Mouse (Mus musculus) embryonic fibroblast, embryonic 13.5 days (primary cell): ENCODE measurements around the gene Cbr1. TPM values are rescaled to one million over a fixed set of nuclear protein-coding genes. Genes with fewer than 3 reads are reported as not detected.

Experiments used
- H3K27ac ChIP-seq: 2 replicates; pipeline ENCODE4 v1.5.1; 2012; ENCODE audit warnings: low read length, control low read depth, inconsistent platforms; ENCODE audit not compliant: insufficient read depth
- H3K4me1 ChIP-seq: 2 replicates; pipeline ENCODE4 v1.6.1; 2011; ENCODE audit warnings: low read length; ENCODE audit not compliant: control insufficient read depth, insufficient read depth
- H3K4me3 ChIP-seq: 2 replicates; pipeline ENCODE4 v1.5.1; 2011; ENCODE audit warnings: mild to moderate bottlenecking, control low read depth, low read length; ENCODE audit not compliant: insufficient read depth
- CTCF ChIP-seq: IDR thresholded peaks from 2 replicates; pipeline ENCODE4 v1.5.1; 2011; ENCODE audit warnings: mild to moderate bottlenecking, control low read depth, low read length, moderate library complexity, borderline replicate concordance; ENCODE audit not compliant: insufficient read depth
- POLR2A ChIP-seq: IDR thresholded peaks from 2 replicates; pipeline ENCODE4 v1.6.1; 2011; ENCODE audit warnings: low read depth, mild to moderate bottlenecking, control low read depth, low read length, moderate library complexity
- polyA plus RNA-seq: library from polyadenylated mRNA; stranded (reverse); fragments of >200 nt; gene quantifications from 2 replicates; pipeline ENCODE4 v1.2.4, GENCODE M21; 2011; ENCODE audit warnings: low read depth; ENCODE audit not compliant: missing spikeins, insufficient read length

Gene Cbr1
- polyA plus RNA-seq = 30.0 and 34.3 TPM in 2 replicates

DNA sequence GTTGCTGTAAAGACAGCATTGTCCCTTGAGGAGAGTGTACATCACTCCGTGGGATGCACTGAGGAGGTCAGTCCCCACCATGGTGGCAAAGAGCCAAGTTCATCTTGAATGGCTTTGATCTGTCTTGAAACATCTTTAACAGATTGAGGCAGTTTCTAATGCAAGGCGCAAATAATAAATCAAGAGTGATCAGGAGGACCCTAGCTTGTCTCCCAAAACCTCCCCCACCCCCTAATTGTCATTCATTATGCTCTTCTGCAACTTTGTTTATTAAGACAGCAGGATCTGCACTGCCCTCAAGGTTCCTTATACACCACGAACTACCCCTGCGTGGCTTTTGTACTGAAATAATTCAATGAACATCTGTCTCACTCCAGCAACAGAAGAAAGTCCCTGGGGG, at the start of gene Cbr1:
TSS of gene Cbr1 (plus strand) at position 301 of the 400 bp plus-strand sequence.
- Histone ChIP-seq H3K4me1 (0 out of 2 replicates have a peak, but pooled peaks cover 5% of the 10 kb centered on the region), H3K4me3 (no peak within 1 kb of the TSS), H3K27ac (no peak within 1 kb of the TSS)
- no peak for TF ChIP-seq CTCF
- no peak for TF ChIP-seq POLR2A

DNA sequence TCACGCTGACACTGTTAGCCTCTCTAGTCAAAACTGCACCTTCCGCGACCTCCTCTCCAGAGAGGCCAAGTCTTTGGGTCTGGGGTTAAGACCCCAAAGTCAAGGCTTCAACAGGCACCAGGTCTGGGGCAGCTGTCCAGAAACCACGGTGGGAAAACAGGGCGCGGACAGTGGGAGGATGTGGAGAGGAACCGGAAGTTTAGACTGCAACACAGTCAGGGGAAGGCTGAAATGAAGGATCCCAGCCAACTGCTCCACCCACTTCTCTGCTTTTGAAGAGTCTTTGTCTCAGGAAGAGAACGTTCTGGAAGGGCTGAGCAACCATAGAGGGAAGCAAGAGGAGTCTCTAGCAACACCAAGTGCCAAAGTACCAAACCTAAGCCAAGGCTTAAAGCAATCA, 48.0 kb upstream of the Cbr1 start:
- no peak for TF ChIP-seq POLR2A
- TF ChIP-seq CTCF = no peak
- no peaks in the 10 kb centered on the region for H3K4me1 ChIP-seq
- no peak overlapping the region for H3K27ac ChIP-seq
- no peak overlapping the region for H3K4me3 ChIP-seq

DNA sequence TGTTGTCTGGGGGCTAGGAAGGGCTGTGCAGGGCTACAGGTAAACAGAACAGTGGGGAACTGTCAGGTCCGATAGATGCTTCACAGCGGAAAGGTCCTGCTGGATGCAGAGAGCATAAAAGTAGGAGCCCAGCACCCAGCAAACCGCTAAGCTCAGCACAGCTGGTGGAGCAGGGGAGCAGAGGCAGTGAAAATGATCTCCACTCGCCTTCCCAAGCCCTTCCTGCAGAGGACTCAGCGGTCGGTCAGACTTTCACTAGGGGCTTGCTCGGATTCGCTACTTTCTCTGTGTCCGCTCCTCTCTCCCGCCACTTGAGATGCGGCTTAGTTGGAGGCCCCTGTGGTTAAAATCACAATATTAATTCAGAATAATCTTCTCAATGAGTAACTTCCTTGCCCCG, 47.2 kb upstream of the Cbr1 start:
- Histone ChIP-seq H3K4me3 (no peak overlapping the region), H3K27ac (no peak overlapping the region), H3K4me1 (no peaks in the 10 kb centered on the region)
- TF ChIP-seq CTCF (no peak), POLR2A (no peak)

DNA sequence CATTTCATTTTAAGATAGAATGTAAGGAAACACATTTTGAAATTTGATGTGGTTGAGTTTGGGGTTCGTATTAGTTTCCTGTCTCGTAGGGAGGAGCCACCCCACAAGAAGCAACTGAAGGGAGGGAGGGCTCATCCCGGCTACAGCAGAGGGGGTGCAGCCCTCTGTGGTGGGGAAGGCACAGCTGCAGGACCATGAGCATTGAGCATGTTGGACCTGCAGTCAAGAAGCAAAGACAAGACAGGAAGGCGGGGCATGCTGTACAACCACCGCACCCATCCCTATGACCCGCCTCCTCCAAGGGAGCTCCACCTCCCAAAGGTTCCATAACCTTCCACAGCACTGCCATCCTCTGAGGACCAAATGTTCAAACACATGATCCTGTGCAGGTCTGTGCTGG, 33.3 kb upstream of the Cbr1 start:
- H3K4me3 ChIP-seq = no peak overlapping the region
- H3K4me1 ChIP-seq = no peaks in the 10 kb centered on the region; the same call in 1 of the 2 replicates
- TF ChIP-seq CTCF = no peak
- TF ChIP-seq POLR2A = no peak
- no peak overlapping the region for H3K27ac ChIP-seq

DNA sequence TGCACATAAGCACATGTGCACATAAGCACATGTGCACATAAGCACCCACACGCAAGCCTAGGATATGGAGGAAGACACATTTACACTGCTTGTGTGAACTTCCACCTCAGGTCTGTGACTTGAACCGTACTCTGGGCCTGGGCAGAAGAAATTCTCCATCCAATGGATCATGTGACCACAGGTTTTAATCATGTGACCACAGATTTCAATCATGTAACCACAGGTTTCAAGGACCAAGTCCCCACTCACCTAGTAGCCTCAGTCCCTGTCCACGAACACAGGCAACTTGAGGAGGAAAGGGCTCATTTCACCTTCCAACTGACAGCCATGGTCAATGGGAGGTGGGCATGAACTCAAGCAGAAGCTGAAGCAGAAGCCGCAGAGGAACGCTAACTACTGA, 32.2 kb upstream of the Cbr1 start:
- Histone ChIP-seq H3K4me3 (no peak overlapping the region), H3K4me1 (no peaks in the 10 kb centered on the region; the same call in 1 of the 2 replicates), H3K27ac (no peak overlapping the region)
- TF ChIP-seq POLR2A (no peak), CTCF (no peak)

DNA sequence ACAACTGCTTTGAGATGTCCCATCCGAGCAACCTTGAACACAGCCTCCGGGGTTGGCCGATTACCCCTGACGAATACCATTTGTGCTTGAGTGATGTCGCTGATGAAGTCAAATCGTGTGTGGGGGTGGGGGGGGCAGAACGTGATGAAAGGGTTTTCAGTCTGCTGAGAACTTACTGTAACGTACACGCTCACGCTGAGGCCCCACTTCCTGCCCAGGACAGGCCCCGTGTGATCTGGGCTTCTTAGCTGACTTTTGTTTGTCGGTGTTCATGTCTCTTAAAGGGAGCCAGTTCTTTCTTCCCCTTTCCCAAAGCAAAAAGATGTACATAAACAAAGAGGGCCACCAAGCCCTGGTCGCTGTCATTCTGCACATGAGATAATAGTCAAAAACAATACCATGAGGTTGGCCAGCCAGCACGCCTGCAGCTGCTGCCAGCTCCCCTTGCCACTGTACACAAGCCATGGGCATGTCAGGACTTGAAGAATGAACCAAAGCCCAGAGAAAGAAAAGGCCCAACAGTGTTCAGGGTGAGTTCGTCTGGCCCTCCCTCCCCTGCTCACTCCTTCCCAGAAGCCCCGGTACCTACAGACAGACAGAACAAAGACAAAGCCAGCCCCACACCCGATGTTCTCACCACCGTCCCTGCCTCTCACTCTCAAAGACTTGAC, 31.0 kb upstream of the Cbr1 start:
- Histone ChIP-seq H3K4me1 (no peaks in the 10 kb centered on the region; the same call in 1 of the 2 replicates), H3K27ac (no peak overlapping the region), H3K4me3 (no peak overlapping the region)
- no peak for TF ChIP-seq CTCF
- no peak for TF ChIP-seq POLR2A

DNA sequence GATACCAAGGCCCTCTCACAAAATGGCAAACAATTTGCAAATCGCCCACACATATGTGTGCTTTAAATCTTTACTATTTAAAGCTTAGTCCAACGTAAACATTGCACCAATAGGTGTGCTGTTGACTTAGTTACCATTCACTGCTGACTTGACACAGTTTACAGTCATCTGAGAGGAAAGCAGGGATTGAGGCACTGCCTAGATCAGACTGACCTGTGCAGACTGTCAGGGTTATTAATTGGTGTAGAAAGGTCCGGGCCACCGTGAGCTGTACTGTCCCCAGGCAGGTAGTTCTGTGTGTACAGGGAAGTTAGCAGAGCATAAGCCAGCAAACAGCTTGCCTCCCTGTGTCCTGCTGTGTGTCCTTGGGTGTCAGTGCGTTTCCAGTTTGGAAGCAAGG, 30.1 kb upstream of the Cbr1 start:
- Histone ChIP-seq H3K4me1 (no peaks in the 10 kb centered on the region; the same call in 1 of the 2 replicates), H3K27ac (no peak overlapping the region), H3K4me3 (no peak overlapping the region)
- no peak for TF ChIP-seq POLR2A
- TF ChIP-seq CTCF = no peak

DNA sequence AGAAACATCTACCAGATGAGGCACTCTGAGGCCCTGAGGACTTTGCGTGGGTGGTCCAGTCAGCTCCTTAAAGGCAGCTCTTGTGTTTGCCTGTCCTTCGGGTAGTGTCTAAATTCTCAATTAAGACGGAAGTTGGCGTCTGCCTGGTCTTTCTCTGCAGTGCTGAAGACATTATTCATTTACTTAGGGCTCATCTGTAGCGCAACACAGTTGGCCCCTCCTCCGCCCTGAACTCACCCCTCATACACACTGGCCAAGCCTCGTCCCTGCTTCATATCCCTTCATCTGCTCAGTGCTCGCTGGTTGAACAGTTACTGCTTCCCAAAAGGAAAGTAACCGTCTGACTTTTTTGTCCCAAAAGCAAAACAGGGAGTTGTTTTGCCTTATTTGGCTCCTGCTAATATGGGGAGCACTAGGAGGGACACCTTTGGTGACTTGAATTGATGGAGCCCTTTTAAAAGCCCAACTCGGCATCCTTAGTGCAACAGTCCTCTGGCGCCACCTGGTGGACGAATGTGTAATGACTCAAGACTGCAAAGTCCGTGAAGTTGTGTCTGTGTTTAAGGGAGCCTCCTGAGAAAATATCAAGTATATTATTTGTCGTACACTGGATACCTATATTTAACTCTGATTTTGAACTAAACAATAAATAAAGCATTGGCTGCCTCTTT, 29.1 kb upstream of the Cbr1 start:
- H3K4me1 ChIP-seq = no peaks in the 10 kb centered on the region; the same call in 1 of the 2 replicates
- no peak overlapping the region for H3K4me3 ChIP-seq
- TF ChIP-seq POLR2A = no peak
- TF ChIP-seq CTCF = peak; percentile 82; the same call in 1 of the 2 replicates
- H3K27ac ChIP-seq = no peak overlapping the region

DNA sequence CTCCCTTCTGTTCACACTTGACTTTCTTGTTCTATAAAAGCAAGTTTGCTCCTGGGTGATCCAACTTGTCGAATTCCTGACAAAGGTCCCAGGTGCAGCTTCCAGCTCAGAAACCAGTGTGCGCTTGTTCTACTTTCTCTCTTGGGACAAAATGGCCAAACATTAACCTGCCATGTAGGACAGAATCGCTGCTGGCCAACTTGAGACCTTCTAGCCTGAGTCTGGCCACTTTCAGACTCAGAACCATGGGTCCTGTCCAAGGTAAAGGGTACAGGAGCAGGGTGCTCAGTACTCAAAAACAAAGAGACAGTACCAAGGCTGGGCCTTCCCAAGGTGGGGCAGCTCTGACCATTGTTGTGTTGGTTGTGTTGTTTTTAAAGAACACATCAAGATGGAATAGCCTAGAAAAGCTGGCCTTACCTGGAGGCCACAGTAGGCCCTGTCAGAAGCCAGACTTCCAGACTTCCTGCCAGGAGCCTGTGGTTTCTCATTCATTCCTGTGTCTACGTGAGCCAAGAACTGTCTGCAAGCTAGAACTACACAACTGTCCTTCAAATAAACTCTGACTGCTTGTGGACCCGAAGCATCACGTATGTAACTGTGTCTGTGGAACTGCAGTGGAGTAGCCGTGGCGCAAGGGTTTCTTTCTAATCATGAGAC, 27.2 kb upstream of the Cbr1 start:
- H3K27ac ChIP-seq = no peak overlapping the region
- no peak overlapping the region for H3K4me3 ChIP-seq
- H3K4me1 ChIP-seq = no peaks in the 10 kb centered on the region
- TF ChIP-seq POLR2A (no peak), CTCF (no peak)

DNA sequence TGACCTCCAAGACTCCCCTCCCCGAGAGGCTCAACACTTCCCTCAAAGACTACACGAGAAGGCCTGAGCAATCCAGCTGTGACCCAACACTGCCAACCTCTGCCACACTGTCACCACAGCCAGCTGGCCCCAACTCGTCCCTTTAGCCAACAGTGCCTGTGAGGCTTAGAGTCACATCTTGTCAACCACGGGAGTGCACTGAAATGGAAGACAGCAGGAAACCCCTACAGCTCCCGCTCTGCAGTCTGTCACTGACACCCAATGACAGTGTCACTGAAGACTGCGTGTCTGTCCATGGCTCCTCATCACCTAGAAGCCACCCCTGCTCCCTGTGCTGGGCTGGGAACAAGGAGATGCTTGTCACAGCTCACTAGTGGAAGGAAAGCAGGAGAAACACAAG, 24.5 kb upstream of the Cbr1 start:
- no peak overlapping the region for H3K27ac ChIP-seq
- TF ChIP-seq POLR2A (no peak), CTCF (no peak)
- no peaks in the 10 kb centered on the region for H3K4me1 ChIP-seq
- no peak overlapping the region for H3K4me3 ChIP-seq
